Mouse (Mus musculus): ENCODE data around the gene Traf3. TPM values are rescaled to one million over a fixed set of nuclear protein-coding genes. Genes with fewer than 3 reads are reported as not detected.
A peak's percentile ranks its signal among the peaks of the same experiment; 100 is the strongest.

Gene Traf3
- total RNA-seq, 2 experiments from 2014 or later, result 16.3 to 16.7 TPM

GRCm38 (mm10) chr12:111153946-111154345 is 12.2 kb upstream of the Traf3 start:
- DNase-seq, result no peak

- no peak for DNase-seq
Measured at GRCm38 (mm10) chr12:111154641-111155040, 11.5 kb upstream of the Traf3 start.

GRCm38 (mm10) chr12:111155756-111156155 is 10.4 kb upstream of the Traf3 start:
- DNase-seq, result no peak

GRCm38 (mm10) chr12:111159659-111160428 is 6.3 kb upstream of the Traf3 start:
- DNase-seq, result no peak

GRCm38 (mm10) chr12:111160871-111161270 is 5.3 kb upstream of the Traf3 start:
- DNase-seq, result no peak

- no peak for DNase-seq
Measured at GRCm38 (mm10) chr12:111161943-111162311, 4.2 kb upstream of the Traf3 start.

GRCm38 (mm10) chr12:111162312-111163061 is 3.7 kb upstream of the Traf3 start:
- no peak for DNase-seq

- peak; percentile 86 for DNase-seq
Measured at GRCm38 (mm10) chr12:111164310-111164751, 1.8 kb upstream of the Traf3 start.

GRCm38 (mm10) chr12:111165146-111165812 is 891 bp upstream of the Traf3 start:
- DNase-seq, result no peak

- DNase-seq, result no peak
Measured at GRCm38 (mm10) chr12:111166681-111167289, 615 bp downstream of the Traf3 start.

GRCm38 (mm10) chr12:111168891-111169290 is 2.7 kb downstream of the Traf3 start:
- no peak for DNase-seq

- DNase-seq, result no peak
Measured at GRCm38 (mm10) chr12:111178772-111179171, 12.6 kb downstream of the Traf3 start.

- no peak for DNase-seq
Measured at GRCm38 (mm10) chr12:111181848-111182247, 15.7 kb downstream of the Traf3 start.

GRCm38 (mm10) chr12:111182378-111182777 is 16.2 kb downstream of the Traf3 start:
- DNase-seq, result no peak

- DNase-seq, result no peak
Measured at GRCm38 (mm10) chr12:111184476-111184875, 18.3 kb downstream of the Traf3 start, which contains the start of gene 4930595D18Rik. 4930595D18Rik (minus strand) TSS chr12:111184491.

GRCm38 (mm10) chr12:111186986-111187385 is 20.8 kb downstream of the Traf3 start:
- DNase-seq, result no peak

- DNase-seq, result no peak
Measured at GRCm38 (mm10) chr12:111188295-111188694, 22.1 kb downstream of the Traf3 start.

- DNase-seq, result no peak
Measured at GRCm38 (mm10) chr12:111190355-111190754, 24.2 kb downstream of the Traf3 start.

- no peak for DNase-seq
Measured at GRCm38 (mm10) chr12:111190891-111191290, 24.7 kb downstream of the Traf3 start.

- DNase-seq, result no peak
Measured at GRCm38 (mm10) chr12:111192777-111193176, 26.6 kb downstream of the Traf3 start.

GRCm38 (mm10) chr12:111193331-111193730 is 27.2 kb downstream of the Traf3 start:
- DNase-seq, result no peak

GRCm38 (mm10) chr12:111196548-111196947 is 30.4 kb downstream of the Traf3 start:
- DNase-seq, result no peak
